Mouse (Mus musculus) thymus, postnatal 25 days (tissue): ENCODE measurements around the gene Ndufs2.
"Not testable (repeated sequence)": the region's sequence is repeated elsewhere in the genome, so short reads cannot be mapped to it uniquely, and the experiment has no call there.

Experiments
- DNase-seq: peaks from one replicate; pipeline ENCODE4 v3.0.0; 2022

Ndufs2 gene

GRCm38 (mm10) chr1:171251594-171252324, 571 bp upstream of the Ndufs2 start:
- DNase-seq, result no peak

- no peak for DNase-seq
Measured at GRCm38 (mm10) chr1:171249913-171250600, 1.1 kb downstream of the Ndufs2 start, which contains the start of gene Adamts4. Gene Adamts4, plus strand, starts transcription at chr1:171250421.

GRCm38 (mm10) chr1:171248386-171249226, 2.6 kb downstream of the Ndufs2 start:
- no peak for DNase-seq

DNA sequence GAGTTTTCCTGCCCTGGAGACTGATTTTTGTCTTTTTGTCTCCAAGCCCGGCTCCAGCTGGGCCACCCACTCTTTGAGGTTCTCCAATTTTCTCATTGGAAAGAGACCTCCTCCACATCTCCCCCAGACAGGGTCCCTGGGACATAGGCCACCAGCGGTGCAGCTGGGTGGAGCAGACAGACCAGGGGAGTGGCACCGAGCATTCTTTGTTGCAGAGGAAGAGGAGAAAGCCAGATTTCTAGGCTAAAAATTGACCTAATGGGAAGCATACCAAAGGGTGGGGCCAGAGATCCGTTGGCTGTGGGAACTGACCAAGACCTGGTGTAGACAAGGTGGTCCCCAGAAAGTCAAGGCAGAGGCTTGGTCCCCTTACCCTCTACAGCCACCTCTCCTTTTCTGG, 3.3 kb downstream of the Ndufs2 start:
- DNase-seq, result no peak

GRCm38 (mm10) chr1:171247453-171247841, 3.7 kb downstream of the Ndufs2 start:
- no peak for DNase-seq

GRCm38 (mm10) chr1:171246709-171247452, 4.3 kb downstream of the Ndufs2 start:
- peak; percentile 96 for DNase-seq

DNA sequence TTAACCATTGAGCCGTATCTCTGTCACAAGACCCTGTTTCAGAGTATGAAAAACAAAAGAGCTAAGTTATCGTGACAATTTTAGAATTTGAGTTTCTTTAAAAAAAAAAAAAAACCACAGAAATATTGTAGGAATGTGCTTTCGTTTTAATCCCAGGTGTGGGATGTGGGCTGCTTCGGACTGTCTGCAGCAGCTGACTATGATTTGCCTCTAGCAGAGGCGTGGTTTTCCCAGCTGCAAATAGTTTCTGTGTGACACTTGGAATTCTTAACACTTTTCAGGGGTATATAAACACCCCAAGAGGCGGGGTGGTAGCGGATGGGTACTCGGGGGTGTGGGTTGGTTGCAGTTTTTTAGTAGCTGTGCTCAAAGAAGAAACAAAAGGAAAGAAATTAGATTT, 5.8 kb downstream of the Ndufs2 start:
- no peak for DNase-seq

- DNase-seq, result not testable (repeated sequence)
Measured at GRCm38 (mm10) chr1:171241952-171242351, 9.2 kb downstream of the Ndufs2 start.

DNA sequence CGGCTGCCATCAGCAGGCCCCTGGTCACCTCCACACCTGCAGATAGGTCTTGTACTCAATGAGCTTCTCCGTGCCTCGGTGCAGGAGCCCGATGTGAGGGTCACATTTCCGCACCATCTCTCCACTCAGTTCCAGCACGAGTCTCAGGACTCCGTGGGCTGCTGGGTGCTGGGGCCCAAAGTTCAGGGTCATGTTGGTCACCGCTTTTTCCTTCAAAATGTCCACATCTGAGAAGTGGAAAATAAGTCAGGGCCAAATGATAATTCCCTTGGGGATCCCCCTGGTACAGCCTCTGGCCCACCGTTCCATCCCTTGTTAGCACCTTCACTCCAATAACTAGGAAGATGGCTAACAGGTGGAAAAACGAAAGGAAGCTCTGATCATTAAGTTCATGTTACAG, 10.3 kb downstream of the Ndufs2 start:
- no peak for DNase-seq

- DNase-seq, result no peak
Measured at GRCm38 (mm10) chr1:171239992-171240744, 11.0 kb downstream of the Ndufs2 start.

DNA sequence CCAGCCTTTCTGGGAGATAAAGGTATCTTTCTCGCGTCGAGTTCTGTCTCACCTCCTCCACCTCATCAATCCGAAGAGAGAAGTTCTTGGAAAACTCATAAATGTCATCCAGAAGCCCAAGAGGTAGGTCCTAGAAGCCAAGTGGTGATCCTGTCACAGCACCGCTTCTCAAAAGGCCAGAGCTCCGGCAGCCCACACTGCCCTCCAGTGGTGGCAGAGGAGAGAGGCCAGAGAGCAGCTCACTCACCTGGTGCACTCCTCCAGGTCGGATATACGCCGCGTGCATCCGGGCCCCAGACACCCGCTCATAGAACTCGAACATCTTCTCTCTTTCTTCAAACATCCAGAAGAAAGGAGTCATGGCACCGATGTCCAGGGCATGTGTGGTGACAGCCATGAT, 12.7 kb downstream of the Ndufs2 start:
- DNase-seq, result peak; percentile 54

DNA sequence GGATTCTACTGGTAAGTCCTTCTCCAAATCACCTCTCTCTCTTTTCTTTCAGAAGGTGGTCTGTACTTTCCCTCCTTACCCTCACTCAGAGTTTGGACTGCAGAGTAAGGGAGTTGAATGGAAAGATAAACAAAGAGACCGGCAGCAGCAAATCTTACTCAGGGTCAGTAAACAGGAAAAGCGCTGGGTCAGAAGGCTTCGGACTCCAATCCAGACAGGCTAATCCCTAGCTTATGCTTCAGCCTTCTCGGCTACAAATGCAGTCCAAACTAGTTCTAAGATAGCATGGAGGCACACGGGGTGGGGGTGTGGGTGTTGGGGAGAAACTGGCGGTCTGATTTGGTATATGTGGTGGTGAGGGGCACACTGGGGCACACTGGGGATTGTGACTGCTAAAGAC, 13.8 kb downstream of the Ndufs2 start:
- no peak for DNase-seq

DNA sequence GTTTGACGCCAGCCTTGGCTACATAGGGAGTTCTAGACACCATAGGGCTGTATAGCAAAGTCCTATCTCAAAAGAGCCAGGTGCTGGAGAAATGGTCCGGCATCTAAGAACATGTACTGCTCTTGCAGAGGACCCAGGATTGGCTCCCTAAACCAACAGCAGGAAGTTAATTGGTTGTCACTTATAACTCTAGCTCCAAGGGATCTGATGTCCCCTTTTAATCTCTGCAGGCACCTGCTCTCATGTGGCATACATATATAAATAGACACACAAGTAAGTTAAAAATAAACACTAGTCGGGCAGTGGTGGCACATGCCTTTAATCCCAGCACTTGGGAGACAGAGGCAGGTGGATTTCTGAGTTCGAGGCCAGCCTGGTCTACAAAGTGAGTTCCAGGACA, 15.4 kb downstream of the Ndufs2 start:
- DNase-seq, result no peak

- DNase-seq, result no peak
Measured at GRCm38 (mm10) chr1:171234538-171234937, 16.6 kb downstream of the Ndufs2 start.

DNA sequence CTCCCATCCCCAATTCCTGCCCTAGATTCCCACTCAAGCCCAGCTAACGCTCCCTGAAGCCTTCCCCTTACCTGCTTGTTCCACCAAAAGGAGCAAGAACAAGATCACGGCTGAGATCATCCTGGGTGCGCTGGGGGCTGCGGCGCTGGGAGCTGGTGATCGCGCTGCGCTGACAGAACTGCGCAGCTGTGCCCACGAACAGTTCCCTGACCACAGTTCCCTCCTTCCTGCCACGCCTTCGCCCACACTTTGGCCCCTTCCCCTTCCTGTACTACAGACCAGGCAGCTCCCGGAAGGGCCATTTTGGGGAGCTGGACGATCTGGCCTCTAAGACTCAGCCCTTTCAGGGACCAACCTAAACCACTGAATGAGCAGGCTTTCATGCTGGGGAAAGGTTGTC, 17.1 kb downstream of the Ndufs2 start, which contains the start of gene Fcer1g:
Gene Fcer1g (minus strand): TSS at position 240 of the 400 bp plus-strand sequence.
- no peak for DNase-seq

DNA sequence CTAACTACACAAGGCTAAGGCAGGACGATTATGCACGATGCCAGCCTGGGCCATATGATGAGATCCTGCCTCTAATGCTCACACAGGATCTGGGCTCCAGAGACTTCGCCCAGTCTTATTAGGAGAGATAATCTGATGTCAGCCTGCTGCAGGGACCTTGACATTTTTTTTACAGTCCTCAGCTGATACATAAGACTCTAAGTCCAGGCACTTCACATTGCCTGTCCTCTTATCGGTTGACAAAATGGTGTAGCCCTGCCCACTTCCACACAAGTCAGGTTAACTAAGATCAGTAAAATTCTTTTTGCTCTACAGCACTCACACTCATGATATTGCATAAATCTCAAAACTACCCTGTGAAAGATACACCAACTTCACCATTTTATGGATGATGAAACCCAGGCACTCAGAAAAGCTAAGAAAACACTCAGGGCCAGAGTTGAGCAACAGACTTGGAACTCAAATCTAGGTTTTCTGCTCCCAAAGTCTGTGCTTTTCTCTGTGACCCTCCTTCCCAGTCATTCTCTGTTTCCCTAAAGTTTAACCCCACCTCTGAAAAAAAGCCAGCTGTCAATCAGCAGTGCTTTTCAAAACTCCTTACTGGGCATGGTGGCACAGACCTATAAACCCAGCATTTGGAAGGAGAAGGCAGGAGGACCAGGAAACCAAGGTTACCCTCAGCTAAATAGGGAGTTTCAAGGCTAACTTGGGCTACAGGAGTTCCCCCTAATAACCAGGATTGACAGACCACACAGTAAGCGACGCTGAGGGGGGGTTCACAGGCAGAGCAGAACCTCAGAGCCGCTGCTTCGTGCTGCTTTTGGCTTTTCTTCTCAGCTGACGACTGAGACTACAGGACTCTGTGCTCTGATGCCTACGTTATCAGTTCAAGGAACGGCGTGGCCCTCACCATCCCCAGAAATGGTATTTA, 18.1 kb downstream of the Ndufs2 start:
- DNase-seq, result no peak

GRCm38 (mm10) chr1:171232348-171232747, 18.8 kb downstream of the Ndufs2 start:
- no peak for DNase-seq

GRCm38 (mm10) chr1:171231844-171232243, 19.3 kb downstream of the Ndufs2 start:
- DNase-seq, result no peak

GRCm38 (mm10) chr1:171230215-171230614, 21.0 kb downstream of the Ndufs2 start:
- no peak for DNase-seq

- no peak for DNase-seq
Measured at GRCm38 (mm10) chr1:171229750-171230149, 21.4 kb downstream of the Ndufs2 start.

DNA sequence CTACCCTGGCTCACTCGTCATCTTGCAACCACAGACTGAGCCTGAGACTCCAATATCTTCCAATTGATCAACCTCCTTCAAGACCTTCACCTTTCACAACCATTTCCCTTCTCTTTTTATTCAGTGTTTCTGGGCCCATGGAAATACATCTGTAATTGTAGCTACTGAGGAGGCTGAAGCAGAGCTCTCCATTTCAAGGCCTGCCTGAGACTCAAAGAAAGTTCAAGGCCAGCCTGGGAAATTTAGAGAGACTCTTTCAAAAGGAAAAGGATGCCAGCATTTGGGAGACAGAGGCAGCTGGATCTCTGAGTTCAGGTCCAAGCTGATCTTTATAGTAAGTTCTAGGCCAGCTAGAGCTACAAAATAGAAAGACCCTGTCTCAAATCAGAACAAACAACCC, 23.3 kb downstream of the Ndufs2 start:
- DNase-seq, result no peak
